Mouse (Mus musculus): ENCODE measurements around the gene Plcd3. TPM values are rescaled to one million over a fixed set of nuclear protein-coding genes. Genes with fewer than 3 reads are reported as not detected.

Plcd3 gene
- polyA plus RNA-seq, 1 experiment: 2.6 TPM

GRCm38 (mm10) chr11:103098531-103099190 lies 2.8 kb downstream of the Plcd3 start:
- no peak for TF ChIP-seq POLR2A (IDR thresholded peaks at IDR 0.05; ENCODE audit: borderline replicate concordance, control insufficient read depth, low read depth, low read length)
- TF ChIP-seq CTCF (IDR thresholded peaks at IDR 0.05; ENCODE audit: control insufficient read depth, insufficient read depth, low read length): no peak
- H3K4me1 ChIP-seq (ENCODE audit: control insufficient read depth, insufficient read depth, low read length): peaks cover 6% of the 10 kb centered on the region
- no peak overlapping the region for H3K4me3 ChIP-seq (replicated peaks; ENCODE audit: control insufficient read depth, low read depth, low read length)
- H3K27ac ChIP-seq (ENCODE audit: control insufficient read depth, insufficient read depth, low read depth, low read length, poor library complexity): no peak overlapping the region
- 84% methylated on average over 11 of the region's 11 CpGs for WGBS

GRCm38 (mm10) chr11:103096979-103097894 lies 4.2 kb downstream of the Plcd3 start:
- WGBS: 71% methylated on average over 22 of the region's 22 CpGs
- H3K4me1 ChIP-seq (ENCODE audit: control insufficient read depth, insufficient read depth, low read length): peaks cover 7% of the 10 kb centered on the region
- H3K27ac ChIP-seq (ENCODE audit: control insufficient read depth, insufficient read depth, low read depth, low read length, poor library complexity): no peak overlapping the region
- no peak overlapping the region for H3K4me3 ChIP-seq (replicated peaks; ENCODE audit: control insufficient read depth, low read depth, low read length)
- TF ChIP-seq POLR2A (IDR thresholded peaks at IDR 0.05; ENCODE audit: borderline replicate concordance, control insufficient read depth, low read depth, low read length) (no peak), CTCF (IDR thresholded peaks at IDR 0.05; ENCODE audit: control insufficient read depth, insufficient read depth, low read length) (no peak)

- H3K27ac ChIP-seq (ENCODE audit: control insufficient read depth, insufficient read depth, low read depth, low read length, poor library complexity): no peak overlapping the region
- H3K4me1 ChIP-seq (ENCODE audit: control insufficient read depth, insufficient read depth, low read length): peaks cover 4% of the 10 kb centered on the region
- no peak overlapping the region for H3K4me3 ChIP-seq (replicated peaks; ENCODE audit: control insufficient read depth, low read depth, low read length)
- 85% methylated on average over 6 of the region's 6 CpGs for WGBS
- TF ChIP-seq CTCF (IDR thresholded peaks at IDR 0.05; ENCODE audit: control insufficient read depth, insufficient read depth, low read length): no peak
- no peak for TF ChIP-seq POLR2A (IDR thresholded peaks at IDR 0.05; ENCODE audit: borderline replicate concordance, control insufficient read depth, low read depth, low read length)
These were observed 5.7 kb downstream of the Plcd3 start for GRCm38 (mm10) chr11:103095801-103096200.

DNA sequence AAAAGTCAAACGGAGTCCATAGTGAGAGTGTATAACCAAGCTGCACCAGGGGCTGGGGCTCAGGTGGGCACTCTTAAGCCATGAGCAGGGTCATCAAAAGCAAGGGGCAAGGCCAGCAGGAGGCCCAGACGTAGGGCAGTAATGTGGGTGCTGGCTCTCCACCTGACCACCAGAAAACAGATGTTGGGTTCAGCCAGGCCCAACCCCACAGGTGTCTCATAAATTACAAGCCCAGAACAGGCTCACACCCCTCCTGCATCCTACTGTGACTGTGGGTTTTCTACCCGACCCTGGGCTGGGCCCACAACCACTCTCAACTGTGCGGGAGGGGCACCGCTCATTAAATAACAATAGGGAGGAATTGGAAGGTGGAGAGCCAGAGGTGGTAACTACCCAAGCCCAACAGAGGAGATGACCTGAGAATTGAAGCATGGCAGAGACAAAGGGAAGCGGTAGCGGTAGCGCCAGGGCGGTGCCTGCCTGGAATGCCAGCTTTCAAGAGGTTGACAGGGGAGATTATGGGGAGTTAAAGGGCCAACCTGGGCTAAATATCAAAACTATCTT lies 6.3 kb downstream of the Plcd3 start:
- TF ChIP-seq POLR2A (IDR thresholded peaks at IDR 0.05; ENCODE audit: borderline replicate concordance, control insufficient read depth, low read depth, low read length) (no peak), CTCF (IDR thresholded peaks at IDR 0.05; ENCODE audit: control insufficient read depth, insufficient read depth, low read length) (no peak)
- 77% methylated on average over 9 of the region's 9 CpGs for WGBS
- Histone ChIP-seq H3K4me3 (replicated peaks; ENCODE audit: control insufficient read depth, low read depth, low read length) (no peak overlapping the region), H3K27ac (ENCODE audit: control insufficient read depth, insufficient read depth, low read depth, low read length, poor library complexity) (no peak overlapping the region), H3K4me1 (ENCODE audit: control insufficient read depth, insufficient read depth, low read length) (peaks cover 4% of the 10 kb centered on the region)

- WGBS: 36% methylated on average over 20 of the region's 20 CpGs
- H3K4me1 ChIP-seq (ENCODE audit: control insufficient read depth, insufficient read depth, low read length): peaks cover 4% of the 10 kb centered on the region
- no peak overlapping the region for H3K4me3 ChIP-seq (replicated peaks; ENCODE audit: control insufficient read depth, low read depth, low read length)
- peak overlapping the region; percentile 45 for H3K27ac ChIP-seq (ENCODE audit: control insufficient read depth, insufficient read depth, low read depth, low read length, poor library complexity)
- TF ChIP-seq CTCF (IDR thresholded peaks at IDR 0.05; ENCODE audit: control insufficient read depth, insufficient read depth, low read length) (no peak), POLR2A (IDR thresholded peaks at IDR 0.05; ENCODE audit: borderline replicate concordance, control insufficient read depth, low read depth, low read length) (no peak)
These were observed 7.3 kb downstream of the Plcd3 start for GRCm38 (mm10) chr11:103093862-103094833.

- TF ChIP-seq POLR2A (IDR thresholded peaks at IDR 0.05; ENCODE audit: borderline replicate concordance, control insufficient read depth, low read depth, low read length): no peak
- H3K4me1 ChIP-seq (ENCODE audit: control insufficient read depth, insufficient read depth, low read length): peaks cover 4% of the 10 kb centered on the region
- WGBS: 49% methylated on average over 7 of the region's 7 CpGs
- no peak overlapping the region for H3K4me3 ChIP-seq (replicated peaks; ENCODE audit: control insufficient read depth, low read depth, low read length)
- no peak overlapping the region; the same call in none of the 2 replicates for H3K27ac ChIP-seq (ENCODE audit: control insufficient read depth, insufficient read depth, low read depth, low read length, poor library complexity)
These were observed 8.2 kb downstream of the Plcd3 start for GRCm38 (mm10) chr11:103093306-103093705.

GRCm38 (mm10) chr11:103081631-103082030 lies 19.8 kb downstream of the Plcd3 start:
- no peak for TF ChIP-seq CTCF (IDR thresholded peaks at IDR 0.05; ENCODE audit: control insufficient read depth, insufficient read depth, low read length)
- no peak for TF ChIP-seq POLR2A (IDR thresholded peaks at IDR 0.05; ENCODE audit: borderline replicate concordance, control insufficient read depth, low read depth, low read length)
- Histone ChIP-seq H3K27ac (ENCODE audit: control insufficient read depth, insufficient read depth, low read depth, low read length, poor library complexity) (no peak overlapping the region), H3K4me3 (replicated peaks; ENCODE audit: control insufficient read depth, low read depth, low read length) (no peak overlapping the region), H3K4me1 (ENCODE audit: control insufficient read depth, insufficient read depth, low read length) (no peaks in the 10 kb centered on the region; the same call in none of the 2 replicates)
- WGBS: 86% methylated on average over 6 of the region's 6 CpGs

All from bone marrow, adult 2 months (tissue).